Mouse (Mus musculus): ENCODE data around the gene Smtnl1. TPM values are rescaled to one million over a fixed set of nuclear protein-coding genes. Genes with fewer than 3 reads are reported as not detected.

The Smtnl1 gene
- total RNA-seq, 2 experiments from 2014 or later, result 1.8 to 3.9 TPM

DNA sequence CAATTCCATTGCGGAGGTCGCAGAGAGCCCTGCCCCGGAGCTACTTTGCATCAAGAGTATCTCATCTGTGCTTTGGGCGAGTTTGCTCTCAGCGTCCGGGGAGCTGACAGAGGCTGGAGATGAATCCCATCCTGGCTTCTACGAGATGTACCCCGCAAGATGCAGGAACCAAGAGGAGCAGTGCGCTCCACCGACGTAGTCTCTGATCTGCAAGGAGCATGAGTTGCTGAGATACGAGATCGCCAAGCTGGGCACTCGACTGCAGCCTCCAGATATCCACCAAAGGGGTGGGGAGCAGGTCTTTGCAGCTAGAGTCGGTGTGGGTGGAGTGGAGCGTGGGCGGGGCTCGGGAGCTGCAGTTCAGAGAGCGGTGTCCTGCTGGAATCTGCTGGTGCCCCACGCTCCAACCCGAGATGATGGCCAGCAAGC, 23.9 kb downstream of the Smtnl1 start, which contains the start of gene Ube2l6:
Gene Ube2l6 (plus strand): TSS at position 336 of the 429 bp plus-strand sequence.
- DNase-seq (ENCODE audit: low spot score in 2 of 2), result peak; percentile 32 to 55

DNA sequence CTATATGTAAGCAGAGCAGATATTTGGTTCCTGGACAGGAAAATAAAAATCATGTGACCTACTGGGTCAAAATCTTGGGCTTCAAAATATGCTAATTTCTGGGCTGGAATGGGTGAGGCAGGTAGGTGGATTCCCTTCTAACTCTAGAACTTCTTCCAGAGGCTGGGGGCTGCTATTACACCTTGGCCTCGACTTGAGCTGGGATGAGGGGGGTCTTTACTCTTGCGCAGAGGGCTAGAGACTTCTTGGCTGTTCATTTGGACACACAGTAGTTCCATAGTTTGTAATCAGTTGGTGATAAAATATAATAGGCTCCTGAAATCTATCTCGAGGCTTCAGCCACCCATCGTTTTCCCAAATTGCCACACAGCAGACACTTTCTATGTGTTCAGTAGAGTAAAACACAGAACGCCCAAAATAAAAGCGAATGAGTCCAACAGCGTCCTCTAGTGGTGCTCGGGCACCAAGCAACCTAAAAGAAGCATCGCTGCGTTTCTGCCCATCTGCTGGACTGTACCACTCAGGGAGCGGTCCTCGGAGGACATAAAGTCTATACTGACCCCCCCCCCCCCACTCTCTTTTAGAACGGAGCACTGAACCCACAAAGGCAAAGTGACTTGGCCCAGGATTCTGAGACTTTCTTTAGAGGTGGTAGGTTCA, 24.5 kb downstream of the Smtnl1 start:
- DNase-seq (ENCODE audit: low spot score in 2 of 2), result peak; percentile 43 to 62

DNA sequence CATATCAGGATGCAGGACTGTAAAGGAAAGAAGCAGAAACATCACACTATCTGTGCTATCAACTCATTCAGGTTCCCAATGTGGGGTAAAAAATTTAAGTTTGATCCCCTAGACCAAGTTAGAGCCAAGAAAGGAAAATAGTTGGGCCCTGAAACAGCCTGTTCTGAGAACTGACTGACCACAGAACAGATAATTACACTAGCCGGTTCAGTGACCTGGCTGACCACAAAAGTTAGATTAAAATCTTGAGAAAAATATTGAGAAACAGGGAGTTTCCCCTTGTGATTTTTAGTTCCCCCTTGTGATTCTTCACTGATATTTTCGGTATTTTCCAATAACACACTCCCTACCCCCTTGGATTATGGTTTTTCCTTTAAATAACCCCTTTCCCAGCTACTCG, 28.6 kb downstream of the Smtnl1 start:
- no peak for DNase-seq (ENCODE audit: low spot score in 2 of 2)

DNA sequence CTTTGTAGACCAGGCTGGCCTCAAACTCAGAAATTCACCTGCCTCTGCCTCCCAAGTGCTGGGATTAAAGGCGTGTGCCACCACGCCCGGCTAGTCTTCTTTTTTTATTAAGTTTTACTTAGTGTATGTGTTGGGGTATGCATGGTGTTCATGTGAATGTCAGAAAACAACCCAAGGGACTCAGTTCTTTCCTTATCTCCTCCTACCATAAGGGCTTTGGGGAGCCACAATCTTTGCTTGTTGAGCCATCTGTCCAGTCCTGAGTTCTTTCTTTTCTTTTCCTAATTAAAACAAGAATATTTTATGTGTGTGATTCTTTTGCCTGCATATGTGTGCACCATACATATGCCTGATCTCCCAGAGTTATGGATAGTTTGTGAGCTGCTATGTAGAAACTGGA, 29.3 kb downstream of the Smtnl1 start:
- DNase-seq (ENCODE audit: low spot score in 2 of 2), result no peak

DNA sequence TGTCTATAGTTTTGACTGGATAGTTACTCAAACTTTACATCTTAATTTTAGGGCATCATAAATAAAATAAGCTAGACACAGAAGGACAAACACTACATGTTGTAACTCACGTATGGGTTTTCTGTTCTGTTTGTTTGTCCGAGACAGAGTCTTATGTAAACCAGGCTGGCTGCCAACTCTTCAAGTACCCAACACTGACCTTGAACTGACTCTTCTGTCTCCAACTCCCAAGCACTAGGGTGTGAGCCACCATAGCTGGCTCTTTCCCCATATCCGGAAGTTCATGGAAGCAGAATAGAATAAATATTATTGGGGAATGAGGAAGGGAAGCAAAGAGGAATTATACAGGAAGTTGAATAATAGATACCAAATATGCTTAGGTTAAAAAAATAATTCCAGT, 29.9 kb downstream of the Smtnl1 start:
- DNase-seq (ENCODE audit: low spot score in 2 of 2), result no peak

DNA sequence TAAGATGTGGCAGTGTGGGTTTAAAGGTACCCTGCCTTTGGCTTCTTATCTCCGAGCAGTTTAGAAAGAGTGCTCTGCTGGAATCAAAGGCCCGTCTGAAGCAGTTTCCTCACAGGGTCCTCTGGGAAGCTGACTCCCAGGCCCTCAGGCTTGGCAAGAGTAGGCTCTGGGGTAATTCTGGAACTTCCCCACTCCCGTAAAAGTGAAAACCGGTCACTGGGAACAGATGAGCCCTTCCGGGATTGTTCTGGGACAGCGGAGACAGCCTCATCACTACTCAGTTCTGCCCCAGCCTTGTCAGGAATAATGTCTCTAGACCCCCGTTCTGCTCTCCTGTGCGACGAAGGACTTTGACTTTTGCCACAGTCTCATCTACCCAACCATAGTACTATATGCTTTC, 32.0 kb downstream of the Smtnl1 start:
- no peak for DNase-seq (ENCODE audit: low spot score in 2 of 2)

DNA sequence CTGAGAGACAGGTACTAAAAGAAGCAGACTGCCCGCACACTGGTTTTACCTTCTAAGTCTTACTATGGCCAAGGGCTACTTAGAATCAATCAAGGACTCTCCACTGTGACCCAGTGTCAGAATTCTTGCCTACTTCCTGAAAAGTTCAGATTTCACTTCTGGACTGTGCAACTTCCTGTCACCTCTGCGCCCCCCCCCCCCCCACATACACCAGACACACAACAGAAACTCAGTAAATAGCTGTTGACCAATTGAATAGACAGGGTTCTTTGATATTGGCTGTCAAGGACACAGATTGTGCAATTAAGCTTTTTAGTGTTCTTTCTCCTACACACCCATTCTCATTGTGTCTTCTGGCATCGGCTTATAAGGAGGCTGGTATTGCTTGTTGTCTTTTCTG, 34.1 kb downstream of the Smtnl1 start:
- DNase-seq (ENCODE audit: low spot score in 2 of 2), result no peak

DNA sequence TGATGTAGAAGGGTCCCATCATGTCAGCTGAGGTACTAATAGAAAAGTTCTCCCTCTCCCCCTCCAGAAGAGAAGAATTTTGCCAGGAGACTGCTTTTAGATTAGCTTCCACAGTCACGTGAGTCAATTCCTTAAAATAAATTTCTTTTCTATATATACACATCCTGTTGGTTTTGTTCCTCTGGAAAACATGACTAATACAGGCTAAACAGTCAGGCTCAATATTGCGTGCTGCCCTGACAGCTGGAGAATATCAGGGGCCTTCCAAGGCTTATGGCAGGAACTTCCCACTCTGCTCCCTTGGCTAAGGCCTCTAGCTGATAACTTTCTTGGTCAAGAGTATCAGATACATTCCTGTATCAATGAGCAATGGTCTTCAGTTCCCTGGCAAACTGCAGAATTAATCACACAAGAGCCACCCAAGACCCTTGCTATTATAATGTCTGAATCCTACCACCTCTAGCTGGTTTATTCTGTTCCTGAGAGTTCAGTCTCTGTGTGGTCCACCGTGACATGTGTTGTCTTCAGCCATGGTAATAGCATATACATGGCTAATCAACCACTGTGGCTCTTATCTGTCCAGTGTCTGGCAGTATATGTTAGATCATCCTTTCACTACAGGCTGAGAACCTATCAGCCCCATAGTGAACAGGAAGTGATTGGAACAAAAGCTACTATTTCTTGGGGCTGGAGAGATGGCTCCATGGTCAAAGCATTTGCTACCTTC, 38.4 kb downstream of the Smtnl1 start:
- DNase-seq (ENCODE audit: low spot score in 2 of 2), result no peak

DNA sequence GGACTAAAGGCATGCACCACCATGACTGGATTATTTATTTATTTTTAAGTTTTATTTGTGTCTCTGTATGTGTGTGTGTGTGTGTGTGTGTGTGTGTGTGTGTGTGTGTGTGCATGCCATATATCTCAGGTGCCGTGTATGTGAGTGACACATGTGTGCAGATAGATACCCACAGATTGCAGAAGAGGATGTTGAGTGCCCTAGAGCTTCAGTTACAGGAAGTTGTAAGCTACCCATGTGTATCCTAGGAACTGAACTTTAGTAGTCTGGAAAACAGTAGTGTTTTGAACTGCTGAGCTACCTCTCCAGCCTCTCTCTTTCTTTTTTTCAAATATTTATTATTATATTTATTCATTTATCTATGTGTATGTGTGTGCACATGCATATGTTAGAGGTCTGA, 39.1 kb downstream of the Smtnl1 start:
- DNase-seq (ENCODE audit: low spot score in 2 of 2), result no peak

DNA sequence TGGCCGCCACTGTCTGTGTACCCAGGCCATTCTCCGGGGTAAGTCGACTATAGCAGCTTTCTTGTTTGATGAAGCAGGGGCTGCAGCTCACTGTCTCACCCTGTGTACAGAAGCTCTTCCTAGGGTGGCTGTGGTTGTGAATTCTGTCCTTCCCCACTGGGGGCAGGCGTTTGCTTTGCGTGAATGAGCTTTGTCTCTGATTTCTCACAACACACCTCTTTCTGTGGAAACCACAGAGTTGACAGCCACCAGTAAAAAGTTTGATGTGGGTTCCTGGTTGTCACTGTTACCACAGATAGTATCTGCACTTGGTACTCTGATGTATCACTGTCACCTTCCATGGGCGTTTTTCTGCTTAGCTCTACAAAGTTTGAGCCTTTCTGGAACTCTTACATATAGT, 43.2 kb downstream of the Smtnl1 start:
- DNase-seq (ENCODE audit: low spot score in 2 of 2), result no peak

DNA sequence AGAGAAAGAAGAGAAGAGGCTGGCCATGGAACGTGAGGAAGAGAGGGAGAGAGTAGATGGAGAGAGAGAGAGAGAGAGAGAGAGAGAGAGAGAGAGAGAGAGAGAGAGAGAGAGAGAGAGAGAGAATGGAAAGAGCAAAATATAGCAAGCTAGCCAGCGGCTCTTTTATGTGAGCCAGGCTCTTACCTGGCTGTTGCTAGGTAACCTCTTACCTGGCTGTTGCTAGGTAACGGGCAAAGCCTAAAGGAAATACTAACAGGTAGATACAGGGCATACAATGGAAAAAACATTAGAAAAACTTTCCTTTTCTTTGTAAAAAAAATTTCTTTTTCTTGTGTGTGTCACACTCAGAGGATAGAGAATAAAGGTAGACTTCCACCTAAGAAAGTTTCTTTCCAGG, 44.7 kb downstream of the Smtnl1 start:
- no peak for DNase-seq (ENCODE audit: low spot score in 2 of 2)

DNA sequence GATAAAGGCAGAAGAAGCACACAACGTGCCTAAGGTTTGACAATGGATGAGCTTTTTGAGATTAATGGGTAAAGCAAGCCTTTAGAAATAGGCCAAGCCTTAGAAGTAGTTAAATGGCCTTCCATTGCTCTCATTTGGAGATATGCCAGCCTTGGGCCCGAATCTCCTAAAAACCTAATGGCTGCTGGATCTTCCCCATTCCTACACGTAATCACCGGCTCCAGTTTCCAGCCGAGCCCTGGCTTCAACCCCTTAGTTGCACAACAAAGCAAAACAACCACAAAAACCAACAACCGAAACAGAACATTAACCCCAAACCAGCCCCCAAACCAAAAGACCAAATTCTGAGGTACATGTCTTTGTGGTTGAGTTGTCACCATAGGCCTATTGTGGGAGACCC, 46.8 kb downstream of the Smtnl1 start:
- no peak for DNase-seq (ENCODE audit: low spot score in 2 of 2)

DNA sequence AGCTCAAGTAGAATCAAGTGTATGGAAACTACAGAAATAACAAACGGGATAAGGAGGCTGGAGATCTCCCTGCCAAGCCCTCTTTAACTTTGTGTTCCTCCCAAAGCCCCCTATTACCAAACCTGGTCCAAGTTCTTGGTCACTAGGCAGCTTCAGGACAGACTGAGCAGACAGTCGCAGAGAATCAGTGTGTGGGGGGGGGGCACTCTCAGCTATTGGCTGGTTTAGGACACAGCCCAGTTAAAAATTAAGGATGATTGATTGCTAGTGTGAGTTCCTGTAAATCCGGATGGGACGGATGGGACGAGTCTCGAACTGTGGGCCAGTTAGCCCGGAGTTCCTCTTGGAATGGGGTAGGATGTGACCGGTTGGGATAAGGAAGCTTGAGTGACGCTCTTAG, 47.2 kb downstream of the Smtnl1 start, which contains the start of gene Serping1:
Gene Serping1 (minus strand): TSS at position 204 of the 400 bp plus-strand sequence.
- no peak for DNase-seq (ENCODE audit: low spot score in 2 of 2)

DNA sequence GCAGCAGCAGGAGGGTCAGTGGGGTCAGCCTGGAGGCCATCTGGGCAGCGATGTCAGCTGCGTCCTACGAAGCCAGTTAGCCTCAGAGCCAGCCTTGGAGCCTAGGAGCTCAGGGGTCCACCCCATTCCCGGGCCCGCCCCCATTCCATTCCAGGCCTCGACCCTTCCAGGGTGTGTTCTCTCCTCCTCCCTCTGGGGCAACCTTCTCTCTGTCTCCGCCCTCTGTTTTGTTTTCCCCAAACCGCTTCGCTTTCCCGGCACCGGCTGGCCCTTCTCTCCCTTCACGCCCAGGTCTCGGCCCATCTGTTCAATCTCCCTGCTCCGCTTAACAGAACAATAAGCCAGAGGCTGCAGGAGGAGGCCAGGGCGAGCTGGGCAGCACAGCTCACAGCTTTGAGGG, 47.7 kb downstream of the Smtnl1 start:
- peak; percentile 7 to 16 for DNase-seq (ENCODE audit: low spot score in 2 of 2)

DNA sequence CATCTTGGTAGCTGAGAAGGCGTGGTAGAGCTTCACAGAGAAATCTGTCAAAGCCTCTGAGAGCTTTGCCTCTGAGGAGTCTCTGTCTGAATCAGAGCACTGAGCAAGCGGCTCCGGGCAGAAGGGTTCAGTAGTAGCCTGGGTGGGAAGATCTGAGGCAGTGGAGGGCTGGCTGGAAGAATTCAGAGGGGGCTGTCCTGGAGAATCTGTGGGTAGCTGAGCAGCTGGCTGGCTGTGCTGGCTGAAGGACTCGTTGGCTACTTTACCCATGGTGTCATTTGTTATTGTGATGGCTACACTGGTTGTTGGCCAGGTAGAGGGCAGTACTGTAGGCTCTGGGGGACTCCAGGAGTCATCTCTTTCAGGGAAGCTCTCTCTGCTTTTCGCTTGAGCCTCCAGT, 49.3 kb downstream of the Smtnl1 start:
- DNase-seq (ENCODE audit: low spot score in 2 of 2), result no peak

DNA sequence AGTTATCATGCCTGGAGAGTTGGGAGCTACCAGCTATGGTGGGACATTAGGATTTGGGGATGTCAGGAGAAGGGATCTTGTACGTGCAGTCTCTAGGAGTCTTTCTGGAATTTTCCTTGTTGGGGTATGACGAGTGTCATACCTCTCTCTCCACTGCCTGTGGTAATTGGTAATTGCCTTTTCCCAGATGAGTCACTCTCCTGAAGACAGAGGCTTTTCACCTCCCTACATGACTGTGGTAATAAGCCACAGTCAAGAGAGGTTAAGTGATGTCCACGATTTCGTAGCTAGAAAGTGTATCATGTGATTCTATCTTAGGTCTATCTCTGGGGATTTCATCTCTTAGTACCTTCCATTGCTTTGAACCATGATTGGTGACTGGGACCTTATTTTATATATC, 50.0 kb downstream of the Smtnl1 start:
- no peak for DNase-seq (ENCODE audit: low spot score in 2 of 2)

DNA sequence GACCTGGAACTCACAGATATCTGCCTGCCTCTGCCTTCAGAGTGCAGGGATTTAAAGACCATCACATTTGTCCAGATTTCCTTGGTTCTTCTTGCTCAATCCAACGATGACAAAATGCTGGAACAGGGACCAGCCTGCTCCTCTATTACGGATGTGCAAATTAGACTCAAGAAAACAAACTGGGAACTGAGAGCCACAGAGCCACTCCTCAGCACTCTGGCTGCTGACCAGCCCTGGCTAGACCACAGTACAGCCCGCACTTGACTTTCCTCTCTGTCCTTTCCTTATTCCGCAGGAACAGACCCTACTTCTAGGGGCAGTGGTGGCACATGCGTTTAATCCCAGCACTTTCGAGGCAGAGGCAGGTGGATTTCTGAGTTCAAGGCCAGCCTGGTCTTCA, 52.0 kb downstream of the Smtnl1 start:
- no peak for DNase-seq (ENCODE audit: low spot score in 2 of 2)

DNA sequence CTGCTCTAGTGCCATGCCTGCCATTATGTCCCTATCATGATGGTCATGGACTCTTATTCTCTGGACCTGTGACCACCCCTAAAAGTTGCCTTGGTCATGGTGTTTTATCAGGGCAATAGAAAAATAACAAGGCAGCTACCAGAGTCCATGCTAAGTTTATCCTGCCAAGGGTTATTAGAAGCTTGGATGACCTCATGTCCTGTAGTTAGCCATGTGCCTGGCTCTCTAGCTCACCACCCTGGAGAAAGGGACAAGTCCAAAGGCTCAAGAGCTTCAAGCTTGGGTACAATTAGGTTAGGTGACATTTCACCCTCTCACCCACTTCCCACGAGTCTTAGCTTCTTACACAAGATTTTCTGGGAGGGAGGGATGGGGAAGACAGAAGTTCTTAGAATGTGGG, 59.6 kb downstream of the Smtnl1 start:
- no peak for DNase-seq (ENCODE audit: low spot score in 2 of 2)

DNA sequence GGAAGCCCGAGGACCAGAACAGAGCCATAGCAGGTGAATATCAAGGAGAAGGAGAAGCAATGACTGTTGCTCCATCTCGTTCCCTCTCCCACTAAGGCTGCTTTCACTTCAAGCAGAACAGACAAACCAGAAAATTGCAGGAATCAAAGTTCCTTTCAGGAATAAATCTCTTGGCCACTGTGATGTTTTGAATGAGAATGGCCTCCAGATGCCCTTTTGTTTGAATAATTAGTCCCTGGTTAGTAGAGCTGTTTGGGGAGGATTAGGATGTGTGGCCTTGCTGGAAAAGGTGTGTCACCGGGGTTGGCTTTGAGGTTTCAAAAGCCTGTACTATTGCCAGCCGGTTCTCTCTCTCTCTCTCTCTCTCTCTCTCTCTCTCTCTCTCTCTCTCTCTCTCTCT, 60.2 kb downstream of the Smtnl1 start:
- no peak for DNase-seq (ENCODE audit: low spot score in 2 of 2)

DNA sequence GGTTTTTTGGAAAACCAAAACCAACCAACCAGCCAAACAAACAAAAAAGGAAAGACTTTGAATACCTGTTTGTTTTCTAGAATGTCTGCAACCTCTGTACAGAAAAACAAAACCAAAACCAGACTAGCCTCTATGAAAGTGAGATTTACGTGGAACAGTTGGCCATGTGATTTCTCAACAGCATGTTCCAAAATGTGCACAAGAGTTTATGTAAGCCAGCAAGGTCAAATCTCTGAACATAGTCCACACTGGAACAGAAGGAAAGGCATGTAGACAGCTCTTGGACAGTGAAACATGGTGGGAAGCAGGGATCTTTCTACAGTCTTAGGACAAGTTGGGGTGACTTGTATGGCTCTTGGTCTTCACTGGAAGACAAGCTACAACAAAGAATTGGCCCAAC, 60.6 kb downstream of the Smtnl1 start:
- DNase-seq (ENCODE audit: low spot score in 2 of 2), result no peak

DNA sequence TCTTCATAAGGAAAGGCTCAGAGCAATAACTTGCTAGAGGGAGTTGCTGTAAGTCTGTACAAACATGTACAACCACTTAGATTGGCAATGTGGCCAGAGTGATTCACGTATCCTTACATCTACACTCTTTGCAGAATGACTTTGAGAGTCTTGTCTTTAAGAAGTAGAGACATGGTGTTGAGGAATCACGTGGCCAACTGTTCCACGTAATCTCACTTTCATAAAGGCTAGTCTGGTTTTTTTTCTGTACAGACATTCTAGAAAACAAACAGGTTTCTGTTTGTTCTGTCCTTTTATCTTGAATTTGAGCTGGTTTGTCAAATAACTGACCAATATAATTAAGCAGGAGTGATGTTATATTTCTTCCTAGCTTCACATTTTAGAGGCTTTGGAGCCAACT, 61.1 kb downstream of the Smtnl1 start:
- no peak for DNase-seq (ENCODE audit: low spot score in 2 of 2)
